Mouse (Mus musculus) olfactory bulb, adult 2 months (tissue): ENCODE results near the gene Mapk10.

Experiments used
- CTCF ChIP-seq: fragments of 200-500 bp; IDR thresholded peaks from 2 replicates; pipeline ENCODE4 v1.5.1; 2012; ENCODE audit warnings: low read depth, mild to moderate bottlenecking, low read length, moderate library complexity; ENCODE audit not compliant: insufficient read depth
- POLR2A ChIP-seq: fragments of 200-500 bp; IDR thresholded peaks from 2 replicates; pipeline ENCODE4 v1.6.1; 2012; ENCODE audit warnings: mild to moderate bottlenecking, low read depth, low read length, moderate library complexity; ENCODE audit not compliant: insufficient read depth

DNA sequence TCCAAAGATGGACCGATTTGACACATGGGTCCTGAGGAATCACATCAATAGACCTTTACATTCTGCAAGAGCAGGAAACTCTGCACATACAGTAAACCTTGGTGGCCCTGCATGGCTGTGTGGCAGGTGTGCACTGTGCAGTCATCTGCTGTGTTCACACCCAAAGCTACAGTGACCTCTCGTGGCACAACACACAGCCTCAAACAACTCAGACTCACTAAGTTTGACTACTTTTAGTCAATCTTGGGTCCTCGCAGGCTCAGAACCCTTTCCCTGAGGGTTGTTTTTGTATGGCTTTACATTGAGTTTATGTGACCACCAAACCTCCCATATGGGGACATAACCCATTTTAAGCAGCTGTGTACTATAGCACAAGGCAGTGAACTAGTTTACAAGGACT, 47.1 kb downstream of the Mapk10 start:
- TF ChIP-seq CTCF (no peak), POLR2A (no peak)
